Mouse (Mus musculus) G1E-ER4 (cell line): ENCODE data around the gene Gsg1l2. TPM values are rescaled to one million over a fixed set of nuclear protein-coding genes. Genes with fewer than 3 reads are reported as not detected.

Experiments
- GATA1 ChIP-seq: IDR thresholded peaks from one replicate; pipeline ENCODE4 v1.8.0; 2012; ENCODE audit warnings: low read length, inconsistent platforms
- polyA plus RNA-seq: library from polyadenylated mRNA; stranded (reverse); fragments of >175 nt; gene quantifications from 2 replicates; pipeline ENCODE4 v1.2.3, GENCODE M21; 2012

The Gsg1l2 gene
- polyA plus RNA-seq, 1 experiment = not detected

DNA sequence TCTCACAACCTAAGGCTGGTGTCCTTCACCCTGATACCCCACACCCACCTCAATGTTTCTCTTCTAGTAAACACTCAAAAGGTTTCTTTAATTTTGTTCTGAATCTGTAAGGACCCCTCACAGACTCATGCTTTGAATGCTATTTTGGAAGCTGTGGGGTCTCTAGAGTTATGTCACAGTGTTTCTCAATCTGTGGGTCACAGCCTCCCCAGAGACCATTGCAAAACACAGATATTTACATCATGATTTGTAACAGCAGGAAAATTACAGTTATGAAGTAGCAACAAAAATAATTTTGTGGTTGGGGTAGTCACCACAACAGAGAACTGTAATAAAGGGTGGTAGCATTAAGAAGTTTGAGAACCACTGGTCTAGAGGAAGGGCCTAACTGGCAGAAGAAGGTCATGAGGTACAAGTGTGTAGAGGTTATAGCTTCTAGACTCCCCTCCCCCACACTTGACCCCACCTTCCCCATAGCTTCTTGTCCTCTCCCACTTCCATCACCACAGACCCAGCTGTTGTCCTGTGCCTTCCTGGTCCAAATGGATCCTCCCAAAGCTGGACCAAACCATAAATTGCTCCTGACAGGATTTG is 25.8 kb downstream of the Gsg1l2 start:
- TF ChIP-seq GATA1 = no peak

DNA sequence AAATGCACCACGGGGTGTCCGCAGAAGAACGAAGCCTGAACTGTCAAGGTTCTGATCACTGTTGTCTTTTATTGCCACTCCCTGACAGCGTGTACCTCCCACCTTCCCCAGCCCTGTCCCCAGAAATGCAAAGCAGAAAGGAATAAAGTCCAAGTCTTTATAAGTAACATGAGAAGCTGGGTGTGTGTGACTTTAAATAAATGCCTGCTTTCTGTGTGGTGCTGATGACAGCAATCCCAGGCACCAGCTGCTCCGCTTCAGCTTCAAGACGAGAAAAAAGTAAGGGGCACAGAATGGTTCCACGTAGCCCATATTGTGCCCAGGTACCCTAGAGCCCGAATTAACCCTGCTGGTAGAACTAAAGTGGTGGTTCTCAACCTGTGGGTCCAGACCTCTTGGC is 26.8 kb downstream of the Gsg1l2 start:
- TF ChIP-seq GATA1 = no peak

DNA sequence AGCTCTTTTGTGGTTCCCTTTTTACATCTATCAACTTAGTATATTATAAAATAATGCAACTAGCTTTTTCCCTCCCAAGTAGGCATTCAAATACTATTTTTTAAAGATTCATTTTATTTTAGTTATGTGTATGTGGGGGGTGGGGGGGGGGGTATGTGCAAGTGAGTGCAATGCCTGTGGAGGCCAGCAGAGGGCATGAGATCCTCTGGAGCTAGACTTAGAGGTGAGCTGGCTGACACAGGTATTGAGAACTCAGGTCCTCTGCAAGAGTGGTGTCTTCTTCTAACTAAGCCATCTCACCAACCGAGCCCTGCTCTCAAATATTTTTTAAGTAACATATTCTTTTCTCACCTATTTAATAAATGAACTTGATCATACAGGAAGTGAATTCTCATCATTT is 31.1 kb downstream of the Gsg1l2 start:
- no peak for TF ChIP-seq GATA1

GRCm38 (mm10) chr11:67806832-67807597 is 32.6 kb downstream of the Gsg1l2 start:
- TF ChIP-seq GATA1 = no peak

DNA sequence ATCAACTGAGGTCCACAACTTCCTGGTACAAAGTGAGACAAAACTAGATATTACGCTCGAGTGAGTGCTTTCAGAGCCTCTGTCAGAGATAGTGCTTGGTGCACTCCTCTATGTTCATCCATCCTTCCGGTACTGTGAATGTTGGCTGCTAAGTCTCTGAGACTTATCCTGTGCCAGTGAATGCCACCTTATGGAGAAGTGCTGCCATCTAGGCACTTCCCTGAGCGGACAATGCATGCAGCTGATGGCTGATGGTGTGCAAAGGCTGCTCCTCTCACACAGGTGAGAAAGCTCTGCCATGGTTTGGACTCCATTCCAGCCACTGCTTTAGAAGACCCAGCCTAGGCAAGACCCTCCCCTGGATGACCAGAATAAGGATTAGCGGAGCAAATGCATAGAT is 33.6 kb downstream of the Gsg1l2 start:
- no peak for TF ChIP-seq GATA1

- no peak for TF ChIP-seq GATA1
Measured at GRCm38 (mm10) chr11:67811535-67811934, 37.1 kb downstream of the Gsg1l2 start.

GRCm38 (mm10) chr11:67819604-67820003 is 45.2 kb downstream of the Gsg1l2 start:
- TF ChIP-seq GATA1 = no peak

DNA sequence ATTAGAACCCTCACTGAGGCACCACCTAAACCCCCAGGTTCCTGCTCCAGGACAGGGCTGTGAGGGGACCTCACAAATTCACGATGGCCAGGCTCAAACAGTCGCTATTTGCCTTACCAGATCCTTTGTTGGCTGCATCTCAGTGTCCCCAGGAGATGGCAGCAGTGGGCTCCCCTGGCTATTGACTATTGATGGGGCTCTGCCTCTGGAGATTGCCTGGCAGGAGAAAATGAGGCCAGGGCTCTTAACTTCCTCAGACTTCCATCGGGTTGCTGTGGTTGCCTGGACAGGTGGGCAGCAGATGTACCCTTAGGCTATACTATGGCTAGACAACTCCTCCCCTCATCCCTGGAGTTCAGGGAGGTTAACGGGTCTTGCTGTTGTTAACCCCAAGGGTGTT is 45.8 kb downstream of the Gsg1l2 start:
- TF ChIP-seq GATA1 = no peak

GRCm38 (mm10) chr11:67821560-67821959 is 47.2 kb downstream of the Gsg1l2 start:
- no peak for TF ChIP-seq GATA1

- no peak for TF ChIP-seq GATA1
Measured at GRCm38 (mm10) chr11:67828360-67829059, 54.1 kb downstream of the Gsg1l2 start.

- no peak for TF ChIP-seq GATA1
Measured at GRCm38 (mm10) chr11:67829530-67829929, 55.1 kb downstream of the Gsg1l2 start.

- no peak for TF ChIP-seq GATA1
Measured at GRCm38 (mm10) chr11:67831820-67832219, 57.4 kb downstream of the Gsg1l2 start.

DNA sequence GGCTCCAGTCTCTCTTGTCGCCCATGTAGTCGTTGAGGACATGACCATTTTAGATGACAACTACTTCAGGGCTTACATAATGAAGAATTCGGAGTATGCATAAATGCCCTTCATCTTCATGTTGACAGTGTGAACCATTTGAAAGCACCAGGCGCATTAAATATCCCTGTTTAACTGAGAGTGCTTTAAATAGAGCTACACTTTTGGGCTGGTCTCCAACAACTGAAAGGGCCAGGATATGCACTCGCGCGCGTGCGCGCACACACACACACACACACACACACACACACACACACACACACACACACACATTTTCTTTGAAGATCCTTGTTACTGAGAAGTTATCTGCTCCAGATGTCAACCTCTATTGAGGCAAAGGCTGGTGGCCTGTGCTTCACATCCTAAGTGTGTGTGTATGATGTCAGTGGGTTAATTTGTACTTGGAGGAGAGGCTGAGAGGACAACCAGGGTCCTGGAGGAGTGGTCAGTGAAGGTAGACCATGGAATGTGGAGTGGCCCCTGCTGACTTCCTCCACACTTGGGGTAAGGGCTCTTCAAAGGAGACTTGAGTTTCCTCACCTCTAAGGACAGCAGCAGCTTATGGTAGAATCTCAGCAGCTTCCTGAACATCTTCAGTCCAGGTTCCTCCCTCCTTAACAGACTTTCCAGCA is 61.1 kb downstream of the Gsg1l2 start:
- no peak for TF ChIP-seq GATA1

Other genes with a start within 250 kb of the Gsg1l2 start
- not detected in 2 replicates for gene Rcvrn, start 79.3 kb upstream of the Gsg1l2 start, polyA plus RNA-seq
- gene Glp2r, start 3.5 kb upstream of the Gsg1l2 start, polyA plus RNA-seq = not detected in 2 replicates
- gene Dhrs7c, start 23.6 kb downstream of the Gsg1l2 start, polyA plus RNA-seq = not detected in 2 replicates
- gene Usp43, start 147.5 kb downstream of the Gsg1l2 start, polyA plus RNA-seq = not detected in 2 replicates
- not detected in 2 replicates for gene Cfap52, start 191.0 kb downstream of the Gsg1l2 start, polyA plus RNA-seq
- 0.66 and 1.0 TPM in 2 replicates for gene Stx8, start 191.6 kb downstream of the Gsg1l2 start, polyA plus RNA-seq